In genomic region chr10:81301321-81301720, GRCm38 (mm10) we compare ENCODE assay signal across 22 mouse cellular contexts. TPM values are rescaled to one million over a fixed set of nuclear protein-coding genes. Genes with fewer than 3 reads are reported as not detected.
DNase-seq lines count a peak whose midpoint lies in the region; ATAC-seq and TF ChIP-seq lines count a peak whose summit lies in the region.
"Had no signal": no experiment of that assay in that cellular context is flagged by ENCODE, and none has a peak within 500 bp of the region (broad histone marks: within the 10 kb centered on the region; RNA-seq: fewer than 3 reads in every experiment).

No protein-coding gene starts in this region.

- H3K27me3 ChIP-seq in kidney, postnatal 0 days (ENCODE audit: insufficient read depth, low read length), result no peaks in the 10 kb centered on the region
- no peaks in the 10 kb centered on the region for H3K27me3 ChIP-seq in CH12.LX (replicated peaks)
- H3K27me3 ChIP-seq: embryonic facial prominence, embryonic 13.5 days; heart, embryonic 15.5 days; limb, embryonic 12.5 days; lung, embryonic 15.5 days; midbrain, embryonic 13.5 days; neural tube, embryonic 15.5 days had no signal

- 68% methylated on average over 9 of the region's 9 CpGs for WGBS in kidney, postnatal 0 days

- peaks cover 50% of the 10 kb centered on the region for H3K79me2 ChIP-seq in CH12.LX (replicated peaks; ENCODE audit: control insufficient read depth, extremely low read depth, insufficient read depth, poor library complexity, severe bottlenecking)

- TF ChIP-seq POLR2A in CH12.LX (IDR thresholded peaks at IDR 0.05; ENCODE audit: low read depth, low read length), result no peak

- dilution Hi-C loops in CH12.LX (cut with MboI; ENCODE audit: extremely low pct_ligation_motif_present, extremely low pct_unique_long_range_greater_than_20kb, low sequenced_read_pairs), result no loop called here

- peaks cover 7% of the 10 kb centered on the region for H3K36me3 ChIP-seq in kidney, postnatal 0 days (ENCODE audit: insufficient read depth, low read length)
- peaks cover 12 to 28% of the 10 kb centered on the region in 2 experiments for H3K36me3 ChIP-seq in CH12.LX (replicated peaks in 1 of 2; ENCODE audit: control insufficient read depth in 1 of 2, insufficient read depth in 1 of 2, low read length in 1 of 2)

- H3K4me3 ChIP-seq in kidney, postnatal 0 days (replicated peaks; ENCODE audit: low read depth, low read length), result no peak overlapping the region
- no peak overlapping the region for H3K4me3 ChIP-seq in CH12.LX (replicated peaks in 1 of 3; ENCODE audit: low read depth in 2 of 3, low read length in 2 of 3, poor library complexity in 1 of 3)
- H3K4me3 ChIP-seq: embryonic facial prominence, embryonic 13.5 days; heart, embryonic 15.5 days; limb, embryonic 12.5 days; lung, embryonic 15.5 days; midbrain, embryonic 13.5 days; myocyte; neural tube, embryonic 15.5 days had no signal

- no peak overlapping the region for H3K4me2 ChIP-seq in kidney, postnatal 0 days (ENCODE audit: low read length)
- peak overlapping the region; percentile 25 for H3K4me2 ChIP-seq in CH12.LX (ENCODE audit: insufficient read depth, low read depth, poor library complexity, severe bottlenecking)
- H3K4me2 ChIP-seq: embryonic facial prominence, embryonic 13.5 days; heart, embryonic 15.5 days; limb, embryonic 12.5 days; lung, embryonic 15.5 days; midbrain, embryonic 13.5 days; neural tube, embryonic 15.5 days had no signal

- H3K27ac ChIP-seq in kidney, postnatal 0 days, result peak overlapping the region; percentile 90; the same call in 1 of the 2 replicates
- peak overlapping the region; percentile 87; the same call in 1 of the 2 replicates for H3K27ac ChIP-seq in CH12.LX (ENCODE audit: insufficient read depth, low read depth)
- H3K27ac ChIP-seq: limb, embryonic 12.5 days; macrophage; midbrain, embryonic 13.5 days; neural tube, embryonic 15.5 days had no signal

- TF ChIP-seq RAD21 in CH12.LX (IDR thresholded peaks at IDR 0.05; ENCODE audit: low read depth, low read length), result no peak

- in situ Hi-C loops in CH12.LX (cut with MboI; ENCODE audit: low pct_ligation_motif_present, low pct_unique_long_range_greater_than_20kb, low sequenced_read_pairs), result no loop called here

- TF ChIP-seq EP300 in CH12.LX (IDR thresholded peaks at IDR 0.05; ENCODE audit: low read length), result no peak

- H3K4me1 ChIP-seq in kidney, postnatal 0 days (replicated peaks; ENCODE audit: insufficient read depth, low read length), result peaks cover 58% of the 10 kb centered on the region
- H3K4me1 ChIP-seq in CH12.LX (ENCODE audit: control insufficient read depth in 1 of 2, insufficient read depth in 2 of 2), result peaks cover 70 to 97% of the 10 kb centered on the region in 2 experiments

- ATAC-seq in cerebellum, adult (ENCODE audit: insufficient number of reproducible peaks, low FRiP score, low TSS enrichment), result no peak
- ATAC-seq in kidney, postnatal 0 days (replicated peaks; ENCODE audit: low FRiP score, low read depth), result no peak
- ATAC-seq in monocyte, adult 5-6 weeks (replicated peaks; ENCODE audit: insufficient number of reproducible peaks, low FRiP score, low TSS enrichment, poor library complexity, severe bottlenecking), result no peak
- ATAC-seq in erythroid progenitor cell, adult 5-6 weeks (replicated peaks; ENCODE audit: low FRiP score, poor library complexity, severe bottlenecking), result no peak
- ATAC-seq: midbrain, embryonic 13.5 days had no signal

- no peaks in the 10 kb centered on the region for H3K9me3 ChIP-seq in kidney, postnatal 0 days (replicated peaks; ENCODE audit: low read length)
- H3K9me3 ChIP-seq in CH12.LX (replicated peaks; ENCODE audit: low read length), result no peaks in the 10 kb centered on the region
- H3K9me3 ChIP-seq: embryonic facial prominence, embryonic 13.5 days; forebrain, embryonic 10.5 days; heart, embryonic 15.5 days; limb, embryonic 12.5 days; lung, embryonic 15.5 days; midbrain, embryonic 13.5 days; neural tube, embryonic 15.5 days had no signal

- TF ChIP-seq CTCF in kidney, postnatal 0 days (IDR thresholded peaks at IDR 0.05; ENCODE audit: low read depth), result no peak
- TF ChIP-seq CTCF in CH12.LX (conservative IDR thresholded peaks at IDR 0.05 in 1 of 2, IDR thresholded peaks at IDR 0.05 in 1 of 2; ENCODE audit: low read depth in 2 of 2, low read length in 2 of 2), result no peak

- DNase-seq in cerebellum, adult 11 months, result peak; percentile 73
- DNase-seq in kidney, postnatal 0 days (ENCODE audit: low spot score), result no peak
- no peak for DNase-seq in kidney, postnatal 36 days
- DNase-seq in CH12.LX (ENCODE audit: extremely low read depth), result peak; percentile 52
- DNase-seq in cerebellum, postnatal 14 days, result peak; percentile 59 to 76
- DNase-seq: adrenal gland, adult 2 months; gastrocnemius, postnatal 14 days; kidney, adult 8-10 months; right cerebral cortex, postnatal 4 days; thymus, postnatal 25 days had no signal

- no peak overlapping the region for H3K9ac ChIP-seq in kidney, postnatal 0 days (ENCODE audit: low read depth, low read length)
- H3K9ac ChIP-seq in CH12.LX (ENCODE audit: insufficient read depth, low read depth), result no peak overlapping the region
- H3K9ac ChIP-seq: heart, embryonic 15.5 days; midbrain, embryonic 13.5 days; neural tube, embryonic 15.5 days had no signal

TF ChIP-seq in CH12.LX, 34 proteins besides CTCF, POLR2A, EP300 and RAD21:
- TF ChIP-seq TCF12 (IDR thresholded peaks at IDR 0.05; ENCODE audit: low read depth, low read length) (peak; percentile 29; the same call in 1 of the 2 replicates), MEF2A (IDR thresholded peaks at IDR 0.05; ENCODE audit: borderline replicate concordance, low read depth, low read length) (no peak), TBP (conservative IDR thresholded peaks at IDR 0.05; ENCODE audit: low read depth, low read length) (no peak), BHLHE40 (IDR thresholded peaks at IDR 0.05; ENCODE audit: low read depth, low read length) (0 out of 2 replicates have a peak, but pooled peaks have one; percentile 8), CHD1 (IDR thresholded peaks at IDR 0.05; ENCODE audit: low read depth, low read length) (no peak), ZNF384 (IDR thresholded peaks at IDR 0.05; ENCODE audit: low read depth, low read length) (no peak)
TF ChIP-seq in CH12.LX: peak in this region for 2.

RNA-seq across cellular contexts. Expression of gene Pip5k1c, which starts 8.6 kb away (rescaled TPM):
- 37.8 and 39.3 TPM in 2 replicates for polyA plus RNA-seq in kidney, postnatal 0 days (2015; fragmentation: Nextera tagmentation; extraction: Ambion mirVana)
- total RNA-seq in CH12.LX (2012; rRNA removed) (12.6 and 17.9 TPM in 2 replicates), CH12.LX (2014; rRNA removed) (11.4 and 11.7 TPM in 2 replicates)
- 46.7 and 51.4 TPM in 2 replicates for polyA plus RNA-seq in CH12.LX (2012; ENCODE audit: insufficient read length, low read depth)
- 47.3 to 69.4 TPM (median 50.3 TPM) in 3 replicates for total RNA-seq in monocyte, adult 5-6 weeks (2017)
- 13.0 and 15.1 TPM in 2 replicates for total RNA-seq in erythroid progenitor cell, adult 5-6 weeks (2015; ENCODE audit: low replicate concordance)
- total RNA-seq in erythroid progenitor cell, adult 5-6 weeks (2017; ENCODE audit: low replicate concordance), result 9.9 and 14.7 TPM in 2 replicates

RNA-seq across cellular contexts. Expression of gene Tjp3, which starts 9.9 kb away (rescaled TPM):
- 19.0 and 19.1 TPM in 2 replicates for polyA plus RNA-seq in kidney, postnatal 0 days (2015; fragmentation: Nextera tagmentation; extraction: Ambion mirVana)
- total RNA-seq in CH12.LX (2012; rRNA removed) (4.8 and 7.2 TPM in 2 replicates), CH12.LX (2014; rRNA removed) (0.42 TPM in 1 of 2 replicates, not detected in the other)
- polyA plus RNA-seq in CH12.LX (2012; ENCODE audit: insufficient read length, low read depth), result 0.76 and 0.97 TPM in 2 replicates
- 2.6 to 8.9 TPM (median 3.0 TPM) in 3 replicates for total RNA-seq in monocyte, adult 5-6 weeks (2017)
- 3.2 TPM in 1 of 2 replicates, not detected in the other for total RNA-seq in erythroid progenitor cell, adult 5-6 weeks (2015; ENCODE audit: low replicate concordance)
- 0.23 TPM in 1 of 2 replicates, not detected in the other for total RNA-seq in erythroid progenitor cell, adult 5-6 weeks (2017; ENCODE audit: low replicate concordance)
- total RNA-seq: gastrocnemius, postnatal 14 days had no signal

RNA-seq across cellular contexts. Expression of gene Cactin, which starts 19.6 kb away (rescaled TPM):
- 24.5 and 26.4 TPM in 2 replicates for polyA plus RNA-seq in kidney, postnatal 0 days (2015; fragmentation: Nextera tagmentation; extraction: Ambion mirVana)
- total RNA-seq in CH12.LX (2012; rRNA removed), result 34.6 and 39.7 TPM in 2 replicates
- total RNA-seq in CH12.LX (2014; rRNA removed), result 19.9 and 21.4 TPM in 2 replicates
- 39.3 and 39.5 TPM in 2 replicates for polyA plus RNA-seq in CH12.LX (2012; ENCODE audit: insufficient read length, low read depth)
- total RNA-seq in monocyte, adult 5-6 weeks (2017), result 24.5 to 34.3 TPM (median 25.5 TPM) in 3 replicates
- total RNA-seq in erythroid progenitor cell, adult 5-6 weeks (2015; ENCODE audit: low replicate concordance), result 8.3 and 10.5 TPM in 2 replicates
- total RNA-seq in erythroid progenitor cell, adult 5-6 weeks (2017; ENCODE audit: low replicate concordance), result 24.7 and 47.1 TPM in 2 replicates

RNA-seq across cellular contexts. Expression of gene Tbxa2r, which starts 27.2 kb away (rescaled TPM):
- polyA plus RNA-seq in kidney, postnatal 0 days (2015; fragmentation: Nextera tagmentation; extraction: Ambion mirVana), result 16.1 and 17.5 TPM in 2 replicates
- 0.13 and 0.21 TPM in 2 replicates for total RNA-seq in CH12.LX (2012; rRNA removed)
- 0.12 TPM in 1 of 2 replicates, not detected in the other for total RNA-seq in CH12.LX (2014; rRNA removed)
- polyA plus RNA-seq in CH12.LX (2012; ENCODE audit: insufficient read length, low read depth), result 0.23 and 0.30 TPM in 2 replicates
- total RNA-seq in monocyte, adult 5-6 weeks (2017), result 0.19 TPM in 1 of 3 replicates, not detected in the others
- not detected in 2 replicates for total RNA-seq in erythroid progenitor cell, adult 5-6 weeks (2015; ENCODE audit: low replicate concordance)
- 0.90 TPM in 1 of 2 replicates, not detected in the other for total RNA-seq in erythroid progenitor cell, adult 5-6 weeks (2017; ENCODE audit: low replicate concordance)
- polyA plus RNA-seq: macrophage had no signal

RNA-seq across cellular contexts. Expression of gene Apba3, which starts 34.6 kb away (rescaled TPM):
- polyA plus RNA-seq in kidney, postnatal 0 days (2015; fragmentation: Nextera tagmentation; extraction: Ambion mirVana), result 55.7 and 60.5 TPM in 2 replicates
- total RNA-seq in CH12.LX (2012; rRNA removed), result 104 and 149 TPM in 2 replicates
- total RNA-seq in CH12.LX (2014; rRNA removed), result 40.2 and 43.4 TPM in 2 replicates
- polyA plus RNA-seq in CH12.LX (2012; ENCODE audit: insufficient read length, low read depth), result 43.2 and 47.4 TPM in 2 replicates
- total RNA-seq in monocyte, adult 5-6 weeks (2017), result 8.9 to 13.4 TPM (median 11.5 TPM) in 3 replicates
- total RNA-seq in erythroid progenitor cell, adult 5-6 weeks (2015; ENCODE audit: low replicate concordance), result not detected in 2 replicates
- 14.0 TPM in 1 of 2 replicates, not detected in the other for total RNA-seq in erythroid progenitor cell, adult 5-6 weeks (2017; ENCODE audit: low replicate concordance)

Comparison
In these comparisons a context has a peak if more than half of its experiments do, and no peak if none do; other contexts are left out.
1. DNase-seq: peak in cerebellum, adult 11 months (single experiment), CH12.LX (single experiment) and cerebellum, postnatal 14 days (2 of 2); none in kidney, postnatal 0 days (single experiment) and kidney, postnatal 36 days (0 of 2).